Mouse (Mus musculus) myocyte (in vitro differentiated cells): Measurements from ENCODE around the gene Iba57. TPM values are rescaled to one million over a fixed set of nuclear protein-coding genes. Genes with fewer than 3 reads are reported as not detected.

Experiments used
- H3K27me3 ChIP-seq: one replicate; pipeline ENCODE4 v1.6.1; 2011; ENCODE audit not compliant: control insufficient read depth, insufficient read depth, insufficient read length
- H3K36me3 ChIP-seq: one replicate; pipeline ENCODE4 v1.6.1; 2011; ENCODE audit not compliant: control insufficient read depth, insufficient read depth
- H3K4me2 ChIP-seq: one replicate; pipeline ENCODE4 v1.6.1; 2011; ENCODE audit warnings: low read depth, control low read depth
- H3K4me3 ChIP-seq: one replicate; pipeline ENCODE4 v1.5.1; 2011; ENCODE audit warnings: mild to moderate bottlenecking, control low read depth, moderate library complexity
- H3K79me2 ChIP-seq: one replicate; pipeline ENCODE4 v1.6.1; 2011; ENCODE audit not compliant: control insufficient read depth, insufficient read depth
- H3ac ChIP-seq: one replicate; pipeline ENCODE4 v1.6.1; 2011; ENCODE audit not compliant: control insufficient read depth, insufficient read length
- CEBPB ChIP-seq: IDR thresholded peaks from 2 replicates; pipeline ENCODE4 v1.6.1; 2011; ENCODE audit warnings: mild to moderate bottlenecking, moderate library complexity; ENCODE audit not compliant: poor library complexity, insufficient read depth, severe bottlenecking
- E2F4 ChIP-seq: IDR thresholded peaks from one replicate; pipeline ENCODE4 v1.6.1; 2011; ENCODE audit warnings: mild to moderate bottlenecking, control low read depth, moderate library complexity; ENCODE audit not compliant: insufficient read depth
- MAX ChIP-seq: IDR thresholded peaks from one replicate; pipeline ENCODE4 v1.6.1; 2011; ENCODE audit warnings: low read depth, mild to moderate bottlenecking, control low read depth
- MYOD1 ChIP-seq, 3 experiments: IDR thresholded peaks; one replicate each; pipeline ENCODE4 v1.6.1; 2011; ENCODE audit warnings: control low read depth in 2 of 3, low read depth in 2 of 3, mild to moderate bottlenecking in 2 of 3, moderate library complexity in 1 of 3; ENCODE audit not compliant: insufficient read length in 2 of 3, control insufficient read depth in 1 of 3
- MYOG ChIP-seq, 3 experiments: IDR thresholded peaks; one replicate each; pipeline ENCODE4 v1.6.1; 2011; ENCODE audit warnings: control low read depth in 2 of 3, low read depth in 2 of 3, mild to moderate bottlenecking in 2 of 3; ENCODE audit not compliant: insufficient read length in 2 of 3, control insufficient read depth in 1 of 3, insufficient read depth in 1 of 3
- POLR2A ChIP-seq: IDR thresholded peaks from one replicate; pipeline ENCODE4 v1.6.1; 2011; ENCODE audit warnings: low read depth, mild to moderate bottlenecking, control low read depth, moderate library complexity; ENCODE audit not compliant: insufficient read length
- POLR2AphosphoS2 ChIP-seq: IDR thresholded peaks from one replicate; pipeline ENCODE4 v1.6.1; 2011; ENCODE audit warnings: low read depth, control low read depth; ENCODE audit not compliant: insufficient read length
- REST ChIP-seq: IDR thresholded peaks from one replicate; pipeline ENCODE4 v1.6.1; 2011; ENCODE audit warnings: mild to moderate bottlenecking, control low read depth, moderate library complexity; ENCODE audit not compliant: insufficient read depth, insufficient read length
- SRF ChIP-seq: IDR thresholded peaks from one replicate; pipeline ENCODE4 v1.6.1; 2011; ENCODE audit warnings: low read depth; ENCODE audit not compliant: control insufficient read depth, insufficient read length
- TCF12 ChIP-seq: IDR thresholded peaks from one replicate; pipeline ENCODE4 v1.6.1; 2011; ENCODE audit warnings: mild to moderate bottlenecking, control low read depth; ENCODE audit not compliant: poor library complexity, insufficient read depth, severe bottlenecking
- TCF3 ChIP-seq: IDR thresholded peaks from one replicate; pipeline ENCODE4 v1.6.1; 2011; ENCODE audit warnings: low read depth, control low read depth; ENCODE audit not compliant: insufficient read length
- USF1 ChIP-seq: IDR thresholded peaks from one replicate; pipeline ENCODE4 v1.6.1; 2011; ENCODE audit warnings: low read depth, mild to moderate bottlenecking, control low read depth, moderate library complexity
- polyA plus RNA-seq: library from polyadenylated mRNA; unstranded; fragments of >200 nt; fragmentation: generic; extraction: Trizol; gene quantifications from one replicate; pipeline ENCODE4 v1.2.1, GENCODE M21; 2012; ENCODE audit warnings: missing spikeins

Iba57 gene
- polyA plus RNA-seq, 1 experiment = 3.8 TPM

- Histone ChIP-seq H3K27me3 (no peaks in the 10 kb centered on the region), H3K79me2 (no peaks in the 10 kb centered on the region), H3K4me3 (no peak overlapping the region), H3ac (no peak overlapping the region), H3K36me3 (no peaks in the 10 kb centered on the region), H3K4me2 (peak overlapping the region; percentile 90)
- peak; percentile 99 for TF ChIP-seq TCF12
- TF ChIP-seq TCF3 = peak; percentile 98
- no peak for TF ChIP-seq E2F4
- no peak for TF ChIP-seq SRF
- TF ChIP-seq REST = no peak
- TF ChIP-seq MYOD1 (IDR thresholded peaks at IDR 0.05; ENCODE audit: control insufficient read depth in 1 of 3, insufficient read length in 2 of 3, low read depth in 2 of 3) = peak; percentile 96 to 97 (median 97)
- TF ChIP-seq MYOG (IDR thresholded peaks at IDR 0.05; ENCODE audit: control insufficient read depth in 1 of 3, insufficient read depth in 1 of 3, insufficient read length in 2 of 3, low read depth in 2 of 3) = peak; percentile 97 to 99 (median 98)
- no peak for TF ChIP-seq MAX
- TF ChIP-seq POLR2A = no peak
- no peak for TF ChIP-seq POLR2AphosphoS2
- TF ChIP-seq CEBPB = no peak
Measured at GRCm38 (mm10) chr11:59161398-59161797, 2.1 kb downstream of the Iba57 start.

- H3ac ChIP-seq = no peak overlapping the region
- TF ChIP-seq SRF (no peak), USF1 (no peak), TCF12 (peak; percentile 43), TCF3 (peak; percentile 93), CEBPB (no peak), MYOD1 (IDR thresholded peaks at IDR 0.05; ENCODE audit: control insufficient read depth in 1 of 3, insufficient read length in 2 of 3, low read depth in 2 of 3) (peak; percentile 50 to 97 (median 86)), POLR2A (no peak), E2F4 (no peak), POLR2AphosphoS2 (no peak), MAX (no peak), MYOG (IDR thresholded peaks at IDR 0.05; ENCODE audit: control insufficient read depth in 1 of 3, insufficient read depth in 1 of 3, insufficient read length in 2 of 3, low read depth in 2 of 3) (peak in 2 of 3 experiments; percentile 82 to 92), REST (no peak)
- no peaks in the 10 kb centered on the region for H3K27me3 ChIP-seq
- H3K36me3 ChIP-seq = no peaks in the 10 kb centered on the region
- no peaks in the 10 kb centered on the region for H3K79me2 ChIP-seq
- H3K4me2 ChIP-seq = no peak overlapping the region
- H3K4me3 ChIP-seq = no peak overlapping the region
Measured at GRCm38 (mm10) chr11:59159558-59159957, 4.0 kb downstream of the Iba57 start.

DNA sequence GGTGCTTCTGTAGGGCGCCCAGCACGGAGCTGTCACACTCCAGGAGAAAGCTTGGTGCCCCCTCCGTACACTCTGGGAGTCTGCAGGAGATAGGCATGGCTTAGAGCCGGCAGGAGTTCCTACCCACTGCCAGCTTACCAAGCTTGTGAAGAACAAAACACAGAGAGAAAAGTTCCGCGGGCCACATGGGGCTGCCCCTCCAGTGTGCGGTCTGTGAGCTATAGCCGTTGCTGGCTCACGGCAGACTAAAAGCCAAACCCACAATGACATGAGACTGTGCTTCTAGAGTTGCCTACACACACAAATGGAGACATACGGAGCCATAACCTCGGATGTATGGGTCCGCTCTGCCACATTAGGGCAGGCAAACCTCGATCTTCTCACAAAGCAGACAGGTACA, 4.4 kb downstream of the Iba57 start:
- H3K36me3 ChIP-seq = no peaks in the 10 kb centered on the region
- H3K4me3 ChIP-seq = no peak overlapping the region
- H3ac ChIP-seq = no peak overlapping the region
- H3K79me2 ChIP-seq = no peaks in the 10 kb centered on the region
- no peaks in the 10 kb centered on the region for H3K27me3 ChIP-seq
- no peak for TF ChIP-seq POLR2A
- no peak for TF ChIP-seq TCF3
- no peak for TF ChIP-seq SRF
- TF ChIP-seq E2F4 = no peak
- TF ChIP-seq POLR2AphosphoS2 = no peak
- TF ChIP-seq USF1 = no peak
- TF ChIP-seq MAX = no peak
- TF ChIP-seq REST = no peak
- no peak for TF ChIP-seq MYOG (IDR thresholded peaks at IDR 0.05; ENCODE audit: control insufficient read depth in 1 of 3, insufficient read depth in 1 of 3, insufficient read length in 2 of 3, low read depth in 2 of 3)
- TF ChIP-seq TCF12 = no peak
- no peak for TF ChIP-seq CEBPB
- no peak for TF ChIP-seq MYOD1 (IDR thresholded peaks at IDR 0.05; ENCODE audit: control insufficient read depth in 1 of 3, insufficient read length in 2 of 3, low read depth in 2 of 3)
- H3K4me2 ChIP-seq = no peak overlapping the region

DNA sequence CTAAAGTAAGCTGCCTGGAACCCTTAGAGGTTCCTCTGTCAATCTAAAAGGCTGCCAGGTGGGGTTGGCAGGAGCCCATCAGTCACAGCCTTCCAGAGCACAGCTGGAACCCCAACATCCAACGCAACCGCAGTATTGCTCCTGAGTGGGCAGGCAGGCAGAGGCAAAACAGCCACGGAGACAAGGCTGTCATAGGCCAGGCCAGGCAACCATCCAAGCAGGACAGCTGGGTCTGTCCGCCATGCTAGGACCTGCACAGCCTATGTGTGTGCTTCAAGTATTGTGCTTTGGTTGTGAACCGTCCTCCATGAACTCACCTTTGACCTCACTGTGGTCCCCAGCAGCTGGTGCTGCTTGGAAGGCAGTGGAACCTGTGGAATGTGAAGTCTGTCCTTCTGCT, 7.6 kb downstream of the Iba57 start:
- H3K79me2 ChIP-seq = no peaks in the 10 kb centered on the region
- no peaks in the 10 kb centered on the region for H3K27me3 ChIP-seq
- TF ChIP-seq MYOD1 (IDR thresholded peaks at IDR 0.05; ENCODE audit: control insufficient read depth in 1 of 3, insufficient read length in 2 of 3, low read depth in 2 of 3) = peak in 2 of 3 experiments; percentile 54 to 79
- TF ChIP-seq USF1 = no peak
- peak in 2 of 3 experiments; percentile 53 to 80 for TF ChIP-seq MYOG (IDR thresholded peaks at IDR 0.05; ENCODE audit: control insufficient read depth in 1 of 3, insufficient read depth in 1 of 3, insufficient read length in 2 of 3, low read depth in 2 of 3)
- TF ChIP-seq CEBPB = no peak
- TF ChIP-seq TCF3 = no peak
- H3K4me2 ChIP-seq = no peak overlapping the region
- H3ac ChIP-seq = no peak overlapping the region
- no peaks in the 10 kb centered on the region for H3K36me3 ChIP-seq
- H3K4me3 ChIP-seq = no peak overlapping the region

- peaks cover 9% of the 10 kb centered on the region for H3K27me3 ChIP-seq
- H3ac ChIP-seq = no peak overlapping the region
- H3K79me2 ChIP-seq = no peaks in the 10 kb centered on the region
- no peaks in the 10 kb centered on the region for H3K36me3 ChIP-seq
- H3K4me3 ChIP-seq = no peak overlapping the region
- TF ChIP-seq SRF = no peak
- peak in 2 of 3 experiments; percentile 24 to 77 for TF ChIP-seq MYOG (IDR thresholded peaks at IDR 0.05; ENCODE audit: control insufficient read depth in 1 of 3, insufficient read depth in 1 of 3, insufficient read length in 2 of 3, low read depth in 2 of 3)
- TF ChIP-seq MYOD1 (IDR thresholded peaks at IDR 0.05; ENCODE audit: control insufficient read depth in 1 of 3, insufficient read length in 2 of 3, low read depth in 2 of 3) = peak in 2 of 3 experiments; percentile 28 to 78
- TF ChIP-seq TCF3 = peak; percentile 24
- TF ChIP-seq MAX = no peak
- H3K4me2 ChIP-seq = no peak overlapping the region
Measured at GRCm38 (mm10) chr11:59154220-59154619, 9.3 kb downstream of the Iba57 start.
